ENCODE assay signal across 13 mouse cellular contexts in genomic region chr11:89508675-89509324, GRCm38 (mm10).
DNase-seq lines count a peak whose midpoint lies in the region; ATAC-seq and TF ChIP-seq lines count a peak whose summit lies in the region.
"Had no signal": no experiment of that assay in that cellular context is flagged by ENCODE, and none has a peak within 500 bp of the region (broad histone marks: within the 10 kb centered on the region; RNA-seq: fewer than 3 reads in every experiment).

No protein-coding gene starts in this region.

- DNase-seq in forebrain, embryonic 14.5 days (ENCODE audit: low spot score), result peak; percentile 55
- no peak for DNase-seq in thymus, postnatal 36 days
- DNase-seq in lung, postnatal 0 days (ENCODE audit: low spot score), result no peak
- DNase-seq: cerebellum, postnatal 36 days; gastrocnemius, postnatal 36 days; liver, postnatal 0 days; spleen, adult 18-20 months had no signal

- TF ChIP-seq CTCF in lung, postnatal 0 days (IDR thresholded peaks at IDR 0.05), result no peak

- H3K4me2 ChIP-seq in hindbrain, embryonic 16.5 days (ENCODE audit: low read length), result 0 out of 2 replicates have a peak overlapping the region, but pooled peaks have one; percentile 13
- H3K4me2 ChIP-seq in hindbrain, embryonic 13.5 days, result no peak overlapping the region; the same call in 1 of the 2 replicates
- H3K4me2 ChIP-seq in midbrain, embryonic 12.5 days (replicated peaks), result peak overlapping the region; percentile 15; the same call in 1 of the 2 replicates
- no peak overlapping the region for H3K4me2 ChIP-seq in midbrain, embryonic 16.5 days (ENCODE audit: low read length)
- H3K4me2 ChIP-seq in forebrain, embryonic 14.5 days (ENCODE audit: low read length), result peak overlapping the region; percentile 17; the same call in 1 of the 2 replicates
- H3K4me2 ChIP-seq in neural tube, embryonic 15.5 days, result 0 out of 2 replicates have a peak overlapping the region, but pooled peaks have one; percentile 17
- H3K4me2 ChIP-seq in lung, postnatal 0 days (replicated peaks; ENCODE audit: low read depth, low read length), result no peak overlapping the region

- H3K36me3 ChIP-seq in hindbrain, embryonic 16.5 days (ENCODE audit: control insufficient read depth, insufficient read depth, low read length), result no peaks in the 10 kb centered on the region
- H3K36me3 ChIP-seq in hindbrain, embryonic 13.5 days, result no peaks in the 10 kb centered on the region
- no peaks in the 10 kb centered on the region for H3K36me3 ChIP-seq in midbrain, embryonic 12.5 days
- no peaks in the 10 kb centered on the region for H3K36me3 ChIP-seq in midbrain, embryonic 16.5 days (ENCODE audit: control insufficient read depth, insufficient read depth, low read length)
- no peaks in the 10 kb centered on the region for H3K36me3 ChIP-seq in forebrain, embryonic 14.5 days (ENCODE audit: control insufficient read depth, insufficient read depth, low read length)
- no peaks in the 10 kb centered on the region for H3K36me3 ChIP-seq in neural tube, embryonic 15.5 days
- H3K36me3 ChIP-seq in lung, postnatal 0 days (ENCODE audit: insufficient read depth, low read length), result no peaks in the 10 kb centered on the region

- no peaks in the 10 kb centered on the region for H3K27me3 ChIP-seq in hindbrain, embryonic 16.5 days (replicated peaks; ENCODE audit: control insufficient read depth, insufficient read depth, low read length)
- 0 out of 2 replicates have a peak, but pooled peaks cover 4% of the 10 kb centered on the region for H3K27me3 ChIP-seq in hindbrain, embryonic 13.5 days
- H3K27me3 ChIP-seq in midbrain, embryonic 12.5 days, result no peaks in the 10 kb centered on the region
- no peaks in the 10 kb centered on the region for H3K27me3 ChIP-seq in midbrain, embryonic 16.5 days (ENCODE audit: control insufficient read depth, insufficient read depth, low read depth, low read length)
- no peaks in the 10 kb centered on the region for H3K27me3 ChIP-seq in forebrain, embryonic 14.5 days (replicated peaks; ENCODE audit: control insufficient read depth, insufficient read depth, low read length)
- H3K27me3 ChIP-seq in neural tube, embryonic 15.5 days (replicated peaks), result 0 out of 2 replicates have a peak, but pooled peaks cover 3% of the 10 kb centered on the region
- H3K27me3 ChIP-seq in lung, postnatal 0 days (replicated peaks; ENCODE audit: insufficient read depth, low read length), result no peaks in the 10 kb centered on the region

- no peaks in the 10 kb centered on the region for H3K9me3 ChIP-seq in hindbrain, embryonic 16.5 days (ENCODE audit: control insufficient read depth, low read length)
- no peaks in the 10 kb centered on the region for H3K9me3 ChIP-seq in hindbrain, embryonic 13.5 days
- H3K9me3 ChIP-seq in midbrain, embryonic 12.5 days, result no peaks in the 10 kb centered on the region
- H3K9me3 ChIP-seq in midbrain, embryonic 16.5 days (replicated peaks; ENCODE audit: control insufficient read depth, low read length, poor library complexity, severe bottlenecking), result no peaks in the 10 kb centered on the region
- no peaks in the 10 kb centered on the region for H3K9me3 ChIP-seq in forebrain, embryonic 14.5 days (replicated peaks; ENCODE audit: control insufficient read depth, low read length)
- no peaks in the 10 kb centered on the region for H3K9me3 ChIP-seq in neural tube, embryonic 15.5 days (replicated peaks)
- no peaks in the 10 kb centered on the region for H3K9me3 ChIP-seq in lung, postnatal 0 days (ENCODE audit: low read length)

- H3K4me1 ChIP-seq in hindbrain, embryonic 16.5 days (ENCODE audit: control insufficient read depth, insufficient read depth, low read depth, low read length), result peaks cover 5% of the 10 kb centered on the region
- H3K4me1 ChIP-seq in hindbrain, embryonic 13.5 days (replicated peaks), result peaks cover 25% of the 10 kb centered on the region
- peaks cover 25% of the 10 kb centered on the region; the same call in 1 of the 2 replicates for H3K4me1 ChIP-seq in midbrain, embryonic 12.5 days
- H3K4me1 ChIP-seq in midbrain, embryonic 16.5 days (ENCODE audit: control insufficient read depth, insufficient read depth, low read length), result peaks cover 8% of the 10 kb centered on the region; the same call in 1 of the 2 replicates
- H3K4me1 ChIP-seq in forebrain, embryonic 14.5 days (ENCODE audit: control insufficient read depth, insufficient read depth, low read length), result peaks cover 22% of the 10 kb centered on the region
- peaks cover 21% of the 10 kb centered on the region for H3K4me1 ChIP-seq in neural tube, embryonic 15.5 days
- no peaks in the 10 kb centered on the region for H3K4me1 ChIP-seq in lung, postnatal 0 days (ENCODE audit: insufficient read depth, low read depth, low read length)

- no peak for ATAC-seq in hindbrain, embryonic 16.5 days
- no peak for ATAC-seq in hindbrain, embryonic 13.5 days (ENCODE audit: low FRiP score)
- ATAC-seq in midbrain, embryonic 12.5 days (ENCODE audit: low FRiP score, low read depth), result peak; percentile 71
- no peak for ATAC-seq in midbrain, embryonic 16.5 days
- peak; percentile 73 for ATAC-seq in forebrain, embryonic 14.5 days
- no peak for ATAC-seq in neural tube, embryonic 15.5 days (ENCODE audit: low FRiP score)
- no peak for ATAC-seq in lung, postnatal 0 days
- ATAC-seq: liver, postnatal 0 days had no signal

- H3K9ac ChIP-seq in hindbrain, embryonic 16.5 days (ENCODE audit: low read depth, low read length), result no peak overlapping the region
- H3K9ac ChIP-seq in hindbrain, embryonic 13.5 days, result no peak overlapping the region
- H3K9ac ChIP-seq in midbrain, embryonic 12.5 days (replicated peaks), result no peak overlapping the region; the same call in 1 of the 2 replicates
- H3K9ac ChIP-seq in midbrain, embryonic 16.5 days (ENCODE audit: low read depth, low read length), result no peak overlapping the region
- H3K9ac ChIP-seq in forebrain, embryonic 14.5 days (ENCODE audit: low read length), result no peak overlapping the region
- H3K9ac ChIP-seq in neural tube, embryonic 15.5 days (replicated peaks), result no peak overlapping the region
- no peak overlapping the region for H3K9ac ChIP-seq in lung, postnatal 0 days (replicated peaks; ENCODE audit: low read depth)
- H3K9ac ChIP-seq: liver, postnatal 0 days had no signal

- 17% methylated on average over 11 of the region's 11 CpGs for WGBS in hindbrain, embryonic 16.5 days
- WGBS in hindbrain, embryonic 13.5 days, result 10% methylated on average over 11 of the region's 11 CpGs
- WGBS in midbrain, embryonic 12.5 days, result 11% methylated on average over 11 of the region's 11 CpGs
- WGBS in midbrain, embryonic 16.5 days, result 7% methylated on average over 11 of the region's 11 CpGs
- 2% methylated on average over 11 of the region's 11 CpGs for WGBS in forebrain, embryonic 14.5 days
- 9% methylated on average over 11 of the region's 11 CpGs for WGBS in neural tube, embryonic 15.5 days
- 24% methylated on average over 11 of the region's 11 CpGs for WGBS in lung, postnatal 0 days

- H3K27ac ChIP-seq in hindbrain, embryonic 16.5 days (ENCODE audit: low read depth, low read length), result no peak overlapping the region
- no peak overlapping the region for H3K27ac ChIP-seq in hindbrain, embryonic 13.5 days
- peak overlapping the region; percentile 42; the same call in 1 of the 2 replicates for H3K27ac ChIP-seq in midbrain, embryonic 12.5 days (replicated peaks)
- no peak overlapping the region for H3K27ac ChIP-seq in midbrain, embryonic 16.5 days (ENCODE audit: low read length)
- 0 out of 2 replicates have a peak overlapping the region, but pooled peaks have one; percentile 6 for H3K27ac ChIP-seq in forebrain, embryonic 14.5 days (ENCODE audit: low read depth, low read length)
- no peak overlapping the region for H3K27ac ChIP-seq in neural tube, embryonic 15.5 days (replicated peaks)
- no peak overlapping the region for H3K27ac ChIP-seq in lung, postnatal 0 days (ENCODE audit: low read length)

- TF ChIP-seq EP300 in lung, postnatal 0 days (IDR thresholded peaks at IDR 0.05), result no peak

- H3K4me3 ChIP-seq in hindbrain, embryonic 16.5 days (ENCODE audit: low read length), result no peak overlapping the region
- no peak overlapping the region for H3K4me3 ChIP-seq in hindbrain, embryonic 13.5 days
- no peak overlapping the region for H3K4me3 ChIP-seq in midbrain, embryonic 12.5 days
- H3K4me3 ChIP-seq in midbrain, embryonic 16.5 days (ENCODE audit: low read depth, low read length), result no peak overlapping the region
- H3K4me3 ChIP-seq in forebrain, embryonic 14.5 days (ENCODE audit: low read depth, low read length), result no peak overlapping the region
- no peak overlapping the region for H3K4me3 ChIP-seq in neural tube, embryonic 15.5 days (replicated peaks)
- H3K4me3 ChIP-seq in lung, postnatal 0 days (ENCODE audit: low read depth, low read length), result no peak overlapping the region
- H3K4me3 ChIP-seq: erythroblast, embryonic 14.5 days had no signal

Comparison
In these comparisons a context has a peak if more than half of its experiments do, and no peak if none do; other contexts are left out.
1. ATAC-seq: peak in midbrain, embryonic 12.5 days (single experiment) and forebrain, embryonic 14.5 days (single experiment); none in hindbrain, embryonic 16.5 days (single experiment), hindbrain, embryonic 13.5 days (single experiment), midbrain, embryonic 16.5 days (single experiment), neural tube, embryonic 15.5 days (single experiment) and lung, postnatal 0 days (single experiment).
2. H3K27ac ChIP-seq: peak in midbrain, embryonic 12.5 days (single experiment) and forebrain, embryonic 14.5 days (single experiment); none in hindbrain, embryonic 16.5 days (single experiment), hindbrain, embryonic 13.5 days (single experiment), midbrain, embryonic 16.5 days (single experiment), neural tube, embryonic 15.5 days (single experiment) and lung, postnatal 0 days (single experiment).
3. H3K4me2 ChIP-seq: peak in hindbrain, embryonic 16.5 days (single experiment), midbrain, embryonic 12.5 days (single experiment), forebrain, embryonic 14.5 days (single experiment) and neural tube, embryonic 15.5 days (single experiment); none in hindbrain, embryonic 13.5 days (single experiment), midbrain, embryonic 16.5 days (single experiment) and lung, postnatal 0 days (single experiment).